Mouse (Mus musculus) lung, postnatal 4 days (tissue): ENCODE measurements around the gene Map3k7.

Experiments used
- DNase-seq, 2 experiments: peaks; one replicate each; pipeline ENCODE4 v3.0.0; 2021

Map3k7 gene

DNA sequence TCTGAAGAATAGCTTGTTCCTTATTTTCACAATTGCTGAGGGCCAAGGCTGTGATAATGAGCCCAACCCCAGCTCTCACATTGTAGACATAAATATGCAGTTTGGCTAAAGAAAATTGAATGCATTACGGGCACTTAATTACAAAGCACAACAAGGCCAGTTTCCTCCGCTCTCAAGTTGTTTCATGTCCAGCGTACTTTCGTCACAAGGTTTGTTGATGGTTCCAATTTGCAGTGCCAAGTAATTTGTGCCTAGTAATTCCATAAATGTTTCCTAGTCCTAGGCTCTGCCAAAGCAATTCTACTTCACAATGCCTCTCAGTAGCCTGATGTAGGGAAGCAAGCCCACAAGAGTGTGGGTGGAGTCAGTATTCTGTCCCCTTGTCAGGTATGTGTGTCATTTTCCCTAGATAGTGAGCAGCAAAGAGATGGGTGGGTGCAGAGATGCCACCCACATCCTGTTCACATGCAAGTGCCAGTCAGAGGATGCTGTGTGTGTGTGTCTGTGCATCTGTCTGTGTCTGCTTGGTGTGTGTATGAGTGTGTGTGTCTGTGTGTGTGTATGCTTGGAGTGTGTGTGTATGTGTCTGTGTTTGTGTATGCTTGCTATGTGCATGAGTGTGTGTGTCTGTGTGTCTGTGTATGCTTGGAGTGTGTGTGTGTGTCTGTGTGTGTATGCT lies 98.6 kb downstream of the Map3k7 start:
- DNase-seq: no peak

DNA sequence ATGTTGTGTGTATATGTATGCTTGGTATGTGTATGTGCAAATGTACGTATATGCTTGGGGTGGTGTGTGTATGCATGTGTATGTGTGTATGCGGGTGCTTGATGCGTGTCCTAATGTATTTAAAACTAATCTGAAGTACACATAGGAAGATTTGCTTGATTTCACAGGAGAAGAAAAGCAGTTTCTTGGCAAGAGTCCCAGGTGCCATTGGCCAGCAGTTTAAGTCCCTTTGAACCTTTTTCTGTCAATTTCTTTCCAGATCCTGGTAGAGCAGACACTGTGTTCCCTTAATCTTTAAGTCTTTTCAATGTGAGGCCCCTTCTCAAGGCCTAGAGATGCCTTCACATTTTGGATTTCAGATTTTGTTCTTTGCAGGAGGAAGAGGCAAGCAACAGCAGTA lies 99.4 kb downstream of the Map3k7 start:
- DNase-seq: no peak
